Mouse (Mus musculus) bone marrow macrophage, adult 2 months (primary cell): ENCODE results near the gene Lrrc25.
A peak's percentile ranks its signal among the peaks of the same experiment; 100 is the strongest.

Experiments used
- CTCF ChIP-seq: IDR thresholded peaks from 2 replicates; pipeline ENCODE4 v1.5.1; 2012; ENCODE audit warnings: low read depth, mild to moderate bottlenecking, low read length, moderate library complexity
- POLR2A ChIP-seq: IDR thresholded peaks from 2 replicates; pipeline ENCODE4 v1.6.1; 2012; ENCODE audit warnings: mild to moderate bottlenecking, low read depth, low read length, borderline replicate concordance

- TF ChIP-seq CTCF (peak; percentile 77), POLR2A (no peak)
Measured at GRCm38 (mm10) chr8:70611849-70612248, 4.1 kb upstream of the Lrrc25 start.
